Mouse (Mus musculus): ENCODE results near the gene Dnaaf5. TPM values are rescaled to one million over a fixed set of nuclear protein-coding genes. Genes with fewer than 3 reads are reported as not detected.

The Dnaaf5 gene
- polyA plus RNA-seq (2012; rRNA removed) = 4.0 and 4.4 TPM in 2 replicates

GRCm38 (mm10) chr5:139149681-139150602, at the start of gene Dnaaf5, which contains the start of gene Prkar1b:
Gene Dnaaf5, plus strand, starts transcription at chr5:139150223.
Gene Prkar1b, minus strand, starts transcription at chr5:139150001.

GRCm38 (mm10) chr5:139199995-139200769, 50.2 kb downstream of the Dnaaf5 start, which contains the start of gene Sun1:
Gene Sun1, plus strand, starts transcription at chr5:139200637.

Other genes starting within 250 kb of the Dnaaf5 start
- gene Pdgfa, start 152.9 kb upstream of the Dnaaf5 start, polyA plus RNA-seq (2012; rRNA removed) = 1.1 and 1.7 TPM in 2 replicates
- 0.36 and 0.42 TPM in 2 replicates for gene Prkar1b, start 222 bp upstream of the Dnaaf5 start, polyA plus RNA-seq (2012; rRNA removed)
- 11.4 and 12.7 TPM in 2 replicates for gene Sun1, start 50.4 kb downstream of the Dnaaf5 start, polyA plus RNA-seq (2012; rRNA removed)
- 45.1 and 47.9 TPM in 2 replicates for gene Get4, start 102.1 kb downstream of the Dnaaf5 start, polyA plus RNA-seq (2012; rRNA removed)
- gene Adap1, start 175.4 kb downstream of the Dnaaf5 start, polyA plus RNA-seq (2012; rRNA removed) = 3.9 and 4.5 TPM in 2 replicates
- gene Cox19, start 201.2 kb downstream of the Dnaaf5 start, polyA plus RNA-seq (2012; rRNA removed) = 20.8 and 24.3 TPM in 2 replicates
- gene Cyp2w1, start 202.4 kb downstream of the Dnaaf5 start, polyA plus RNA-seq (2012; rRNA removed) = not detected in 2 replicates
- gene Gpr146, start 227.5 kb downstream of the Dnaaf5 start, polyA plus RNA-seq (2012; rRNA removed) = 13.6 and 18.2 TPM in 2 replicates

Data from liver, embryonic 18 days (tissue).